Mouse (Mus musculus) kidney, embryonic 16.5 days (tissue): ENCODE data around the gene Arnt2. TPM values are rescaled to one million over a fixed set of nuclear protein-coding genes. Genes with fewer than 3 reads are reported as not detected.

Experiments
- ATAC-seq: fragments of 200-750 bp; cut with Nextera tagmentation; 2 replicates; pipeline ENCODE4 v1.8.0; 2017; ENCODE audit warnings: moderate TSS enrichment; ENCODE audit not compliant: low FRiP score, low TSS enrichment
- H3K27ac ChIP-seq: fragments of 300-500 bp; sonication (generic); 2 replicates; pipeline ENCODE4 v1.5.1; 2014; ENCODE audit warnings: low read length
- H3K27me3 ChIP-seq: fragments of 300-500 bp; sonication (generic); 2 replicates; pipeline ENCODE4 v1.6.1; 2014; ENCODE audit warnings: low read length, control low read depth, mixed read lengths; ENCODE audit not compliant: insufficient read depth
- H3K36me3 ChIP-seq: fragments of 300-500 bp; sonication (generic); 2 replicates; pipeline ENCODE4 v1.6.1; 2014; ENCODE audit warnings: low read length, control low read depth, mixed read lengths; ENCODE audit not compliant: insufficient read depth
- H3K4me1 ChIP-seq: fragments of 300-500 bp; sonication (generic); 2 replicates; pipeline ENCODE4 v1.6.1; 2014; ENCODE audit warnings: low read length, control low read depth, mixed read lengths; ENCODE audit not compliant: insufficient read depth
- H3K4me2 ChIP-seq: fragments of 300-500 bp; sonication (generic); replicated peaks from 2 replicates; pipeline ENCODE4 v1.6.1; 2014; ENCODE audit warnings: low read depth, low read length
- H3K4me3 ChIP-seq: fragments of 300-500 bp; sonication (generic); 2 replicates; pipeline ENCODE4 v1.5.1; 2014; ENCODE audit warnings: mild to moderate bottlenecking, low read length
- H3K9ac ChIP-seq: fragments of 300-500 bp; sonication (generic); replicated peaks from 2 replicates; pipeline ENCODE4 v1.6.1; 2014; ENCODE audit warnings: low read length
- H3K9me3 ChIP-seq: fragments of 300-500 bp; sonication (generic); 2 replicates; pipeline ENCODE4 v1.6.1; 2016; ENCODE audit warnings: low read length, control low read depth
- WGBS: fragments of 180-500 bp; shearing (Covaris S2); extraction: QIAGEN DNeasy Blood & Tissue Kit; methylation state at CpG from one replicate; pipeline ENCODE4 v1.1.7; 2014; 5-methylcytosine and 5-hydroxymethylcytosine counted together
- polyA plus RNA-seq: library from polyadenylated mRNA; unstranded; fragments of >200 nt; fragmentation: Nextera tagmentation; extraction: Ambion mirVana; gene quantifications from 2 replicates; pipeline ENCODE4 v1.2.1, GENCODE M21; 2015

Arnt2 gene
- polyA plus RNA-seq, 1 experiment from 2014 or later, result 10.8 TPM

DNA sequence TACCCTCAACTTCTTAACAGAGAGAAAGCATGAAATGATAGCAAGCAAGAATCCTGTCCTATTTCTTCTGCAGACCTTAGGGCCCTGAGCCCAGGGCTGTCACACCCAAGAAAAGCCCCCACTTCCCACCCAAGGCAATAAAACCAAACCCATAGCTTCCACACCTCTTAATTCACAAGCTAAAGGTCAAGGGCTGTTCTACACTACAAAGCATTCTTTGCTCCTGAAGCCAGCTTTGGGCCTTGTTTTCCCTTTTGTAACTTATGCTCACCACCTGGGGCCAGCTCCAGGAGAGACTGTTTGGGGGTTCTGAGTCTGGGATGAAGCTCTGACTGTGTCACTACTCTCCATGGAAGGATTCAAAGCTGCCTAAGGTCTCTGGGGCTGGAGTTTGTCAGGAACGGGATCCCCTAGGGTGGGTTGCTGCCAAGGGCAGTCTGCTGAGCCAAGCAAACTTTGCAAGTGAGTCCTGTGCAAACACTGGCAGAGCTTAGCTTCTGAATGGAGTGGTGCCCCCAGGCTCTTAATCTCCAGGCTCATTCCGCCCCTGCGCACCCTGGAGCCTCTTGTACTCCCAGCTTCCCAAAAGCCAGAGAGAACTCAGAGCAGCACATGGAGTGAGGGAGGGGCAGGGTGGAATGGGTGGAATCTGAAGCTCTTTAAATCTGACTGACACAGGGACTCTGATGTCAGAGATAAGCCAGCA is 161.9 kb downstream of the Arnt2 start:
- H3K9me3 ChIP-seq, result no peaks in the 10 kb centered on the region
- H3K4me1 ChIP-seq, result peaks cover 20% of the 10 kb centered on the region
- no peak overlapping the region for H3K9ac ChIP-seq
- no peaks in the 10 kb centered on the region for H3K36me3 ChIP-seq
- H3K4me2 ChIP-seq, result no peak overlapping the region
- no peak overlapping the region for H3K4me3 ChIP-seq
- 49% methylated on average over 3 of the region's 3 CpGs for WGBS
- H3K27ac ChIP-seq, result peak overlapping the region; percentile 66
- H3K27me3 ChIP-seq, result no peaks in the 10 kb centered on the region
- ATAC-seq, result no peak

GRCm38 (mm10) chr7:84246878-84247277 is 163.1 kb downstream of the Arnt2 start:
- 81% methylated on average over 5 of the region's 5 CpGs for WGBS

DNA sequence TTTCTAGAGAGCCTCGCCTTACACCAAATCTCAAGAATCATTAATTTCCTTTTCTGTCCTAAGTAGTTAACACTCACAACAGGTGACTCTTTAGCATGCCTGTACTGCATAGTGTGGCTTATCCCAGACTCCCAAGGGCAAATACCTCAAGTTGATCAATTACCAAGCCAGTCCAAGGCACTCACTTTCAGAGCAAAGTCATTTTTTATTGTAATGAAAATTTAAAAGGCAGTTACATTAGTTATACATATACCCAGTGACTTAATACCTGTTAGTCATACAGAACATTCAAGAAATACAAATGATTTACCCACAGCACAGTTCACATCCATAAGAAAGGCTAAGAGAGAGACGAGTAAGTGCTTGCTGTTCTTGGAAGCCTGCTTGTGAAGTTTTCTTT is 163.9 kb downstream of the Arnt2 start:
- 41% methylated on average over 2 of the region's 2 CpGs for WGBS
- Histone ChIP-seq H3K9me3 (no peaks in the 10 kb centered on the region), H3K4me3 (no peak overlapping the region), H3K4me1 (peaks cover 20% of the 10 kb centered on the region), H3K4me2 (no peak overlapping the region), H3K27ac (peak overlapping the region; percentile 81), H3K36me3 (no peaks in the 10 kb centered on the region), H3K9ac (no peak overlapping the region), H3K27me3 (no peaks in the 10 kb centered on the region)
- peak; percentile 90 for ATAC-seq

More at GRCm38 (mm10) chr7:84246878-84247277, 163.1 kb downstream of the Arnt2 start:
- Histone ChIP-seq H3K4me1 (peaks cover 20% of the 10 kb centered on the region), H3K27ac (peak overlapping the region; percentile 81), H3K4me3 (no peak overlapping the region), H3K27me3 (no peaks in the 10 kb centered on the region), H3K4me2 (no peak overlapping the region), H3K9ac (no peak overlapping the region), H3K9me3 (no peaks in the 10 kb centered on the region), H3K36me3 (no peaks in the 10 kb centered on the region)
- ATAC-seq, result no peak

DNA sequence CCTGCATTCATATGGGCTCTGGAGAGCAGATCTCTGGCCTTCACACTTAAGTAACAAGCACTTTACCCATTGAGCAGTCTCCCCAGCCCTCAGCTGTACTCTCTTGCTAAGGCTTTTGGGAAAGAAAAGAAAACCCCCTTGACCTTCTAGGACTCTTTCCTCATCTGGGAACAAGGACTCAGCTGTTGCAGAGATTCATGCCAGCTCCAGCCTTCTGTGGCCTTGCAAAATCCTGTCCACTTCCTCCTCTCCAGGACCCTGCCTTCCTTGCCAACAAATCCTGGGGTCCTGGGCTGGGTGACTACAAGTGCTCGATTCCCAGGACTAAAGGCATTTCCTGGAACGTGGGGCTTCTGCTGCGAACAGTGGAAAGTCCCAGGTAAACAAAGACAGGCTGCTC is 169.6 kb downstream of the Arnt2 start:
- H3K4me1 ChIP-seq, result peaks cover 6% of the 10 kb centered on the region; the same call in 1 of the 2 replicates
- no peak overlapping the region for H3K4me2 ChIP-seq
- H3K4me3 ChIP-seq, result no peak overlapping the region
- no peaks in the 10 kb centered on the region for H3K36me3 ChIP-seq
- no peaks in the 10 kb centered on the region for H3K9me3 ChIP-seq
- no peak for ATAC-seq
- no peak overlapping the region for H3K9ac ChIP-seq
- no peaks in the 10 kb centered on the region for H3K27me3 ChIP-seq
- 68% methylated on average over 3 of the region's 3 CpGs for WGBS
- no peak overlapping the region for H3K27ac ChIP-seq

DNA sequence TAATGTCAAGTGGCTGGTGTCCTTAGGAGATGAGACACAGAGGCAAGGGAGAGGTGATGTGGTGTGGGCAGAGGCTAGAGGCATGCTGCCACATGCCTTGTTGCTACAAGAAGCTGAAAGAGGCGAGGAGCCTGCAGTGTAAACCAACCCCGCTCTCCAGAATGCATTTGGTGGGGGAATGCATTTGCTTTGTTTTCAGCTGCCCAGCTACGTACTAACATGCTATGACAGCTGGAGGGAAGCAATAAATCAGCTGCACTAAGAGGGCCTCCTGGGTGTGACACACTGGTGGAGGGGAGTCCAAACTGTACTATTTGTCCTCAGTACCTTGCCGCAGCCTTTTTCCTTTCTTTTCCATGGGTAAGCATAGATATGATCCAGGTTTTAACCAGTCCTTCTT is 172.3 kb downstream of the Arnt2 start:
- no peak overlapping the region for H3K9ac ChIP-seq
- WGBS, result 27% methylated on average over 4 of the region's 4 CpGs
- H3K36me3 ChIP-seq, result no peaks in the 10 kb centered on the region
- no peaks in the 10 kb centered on the region for H3K9me3 ChIP-seq
- ATAC-seq, result no peak
- H3K27me3 ChIP-seq, result no peaks in the 10 kb centered on the region
- no peak overlapping the region for H3K4me3 ChIP-seq
- H3K4me1 ChIP-seq, result peaks cover 6% of the 10 kb centered on the region; the same call in 1 of the 2 replicates
- no peak overlapping the region for H3K4me2 ChIP-seq
- no peak overlapping the region; the same call in 1 of the 2 replicates for H3K27ac ChIP-seq

DNA sequence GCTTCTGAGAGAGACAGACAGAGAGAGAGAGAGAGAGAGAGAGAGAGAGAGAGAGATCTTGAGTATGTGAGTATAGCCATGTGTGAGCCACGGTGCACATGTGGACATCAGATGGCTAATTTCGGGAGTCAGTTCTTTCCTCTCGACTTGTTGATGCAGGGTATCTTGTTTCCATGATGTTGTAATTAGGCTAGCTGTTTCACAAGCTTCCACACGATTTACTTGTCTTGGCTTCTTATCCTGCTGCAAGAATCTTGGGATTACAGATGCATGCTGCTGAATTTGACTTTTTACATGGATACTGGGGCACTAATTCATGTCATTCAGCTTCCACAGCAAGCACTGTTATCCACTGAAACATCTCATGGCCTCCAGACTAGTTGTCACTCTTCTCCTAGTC is 178.6 kb downstream of the Arnt2 start:
- Histone ChIP-seq H3K36me3 (no peaks in the 10 kb centered on the region), H3K4me1 (no peaks in the 10 kb centered on the region), H3K27me3 (no peaks in the 10 kb centered on the region), H3K27ac (no peak overlapping the region), H3K9ac (no peak overlapping the region), H3K4me3 (no peak overlapping the region), H3K9me3 (no peaks in the 10 kb centered on the region), H3K4me2 (no peak overlapping the region)
- no peak for ATAC-seq
- 46% methylated on average over 4 of the region's 4 CpGs for WGBS

- Histone ChIP-seq H3K27me3 (no peaks in the 10 kb centered on the region), H3K9ac (no peak overlapping the region), H3K9me3 (no peaks in the 10 kb centered on the region), H3K4me3 (no peak overlapping the region), H3K4me1 (no peaks in the 10 kb centered on the region), H3K27ac (no peak overlapping the region), H3K4me2 (no peak overlapping the region), H3K36me3 (no peaks in the 10 kb centered on the region)
- WGBS, result 78% methylated on average over 1 of the region's 1 CpGs
- ATAC-seq, result no peak
Measured at GRCm38 (mm10) chr7:84227652-84228051, 182.3 kb downstream of the Arnt2 start.

DNA sequence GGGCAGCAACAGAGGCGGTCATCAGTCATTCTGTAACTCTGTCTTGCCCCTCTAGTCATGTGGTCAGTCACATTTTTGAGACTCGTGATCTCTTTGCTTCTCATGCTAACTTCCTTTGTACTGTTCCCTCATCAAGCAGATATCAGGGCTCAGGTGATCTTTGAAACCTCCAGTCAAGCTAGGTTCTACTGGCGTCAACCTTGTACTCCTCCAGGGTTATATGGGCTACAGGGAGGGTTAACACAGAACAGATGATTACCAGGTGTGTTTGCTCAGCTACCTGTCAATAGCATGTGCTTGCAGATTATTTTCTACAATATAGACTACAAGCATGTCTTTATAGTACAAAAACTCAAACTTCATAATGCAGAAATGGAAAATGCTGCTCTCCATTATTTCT is 183.1 kb downstream of the Arnt2 start:
- Histone ChIP-seq H3K9ac (no peak overlapping the region), H3K36me3 (no peaks in the 10 kb centered on the region), H3K4me3 (no peak overlapping the region), H3K27me3 (no peaks in the 10 kb centered on the region), H3K4me1 (no peaks in the 10 kb centered on the region), H3K4me2 (no peak overlapping the region), H3K9me3 (no peaks in the 10 kb centered on the region), H3K27ac (no peak overlapping the region)
- no peak for ATAC-seq
- WGBS, result 76% methylated on average over 3 of the region's 3 CpGs

DNA sequence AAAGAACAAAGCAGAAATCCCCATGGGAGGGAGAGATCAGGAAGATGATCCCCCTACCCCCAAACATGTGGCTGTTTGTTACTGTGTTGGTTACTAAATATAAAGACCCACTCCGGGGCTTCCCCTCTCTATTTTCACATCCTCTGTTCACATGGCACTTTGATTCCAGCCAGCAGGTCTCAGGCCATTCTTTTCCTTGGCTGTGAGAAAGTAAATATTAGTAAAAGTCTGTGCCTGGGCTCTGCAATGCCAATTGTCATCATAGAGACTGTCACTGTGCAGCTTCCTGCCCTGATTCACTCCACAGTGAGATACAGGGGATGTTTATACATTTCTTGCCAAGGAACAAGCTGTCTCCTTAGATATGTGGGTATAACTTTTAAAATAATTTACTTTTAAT is 197.9 kb downstream of the Arnt2 start:
- Histone ChIP-seq H3K4me1 (peaks cover 6% of the 10 kb centered on the region; the same call in 1 of the 2 replicates), H3K27me3 (no peaks in the 10 kb centered on the region), H3K27ac (no peak overlapping the region), H3K4me3 (no peak overlapping the region), H3K9me3 (no peaks in the 10 kb centered on the region), H3K36me3 (no peaks in the 10 kb centered on the region), H3K9ac (no peak overlapping the region), H3K4me2 (no peak overlapping the region)
- ATAC-seq, result no peak
- WGBS, result 38% methylated on average over 1 of the region's 1 CpGs

DNA sequence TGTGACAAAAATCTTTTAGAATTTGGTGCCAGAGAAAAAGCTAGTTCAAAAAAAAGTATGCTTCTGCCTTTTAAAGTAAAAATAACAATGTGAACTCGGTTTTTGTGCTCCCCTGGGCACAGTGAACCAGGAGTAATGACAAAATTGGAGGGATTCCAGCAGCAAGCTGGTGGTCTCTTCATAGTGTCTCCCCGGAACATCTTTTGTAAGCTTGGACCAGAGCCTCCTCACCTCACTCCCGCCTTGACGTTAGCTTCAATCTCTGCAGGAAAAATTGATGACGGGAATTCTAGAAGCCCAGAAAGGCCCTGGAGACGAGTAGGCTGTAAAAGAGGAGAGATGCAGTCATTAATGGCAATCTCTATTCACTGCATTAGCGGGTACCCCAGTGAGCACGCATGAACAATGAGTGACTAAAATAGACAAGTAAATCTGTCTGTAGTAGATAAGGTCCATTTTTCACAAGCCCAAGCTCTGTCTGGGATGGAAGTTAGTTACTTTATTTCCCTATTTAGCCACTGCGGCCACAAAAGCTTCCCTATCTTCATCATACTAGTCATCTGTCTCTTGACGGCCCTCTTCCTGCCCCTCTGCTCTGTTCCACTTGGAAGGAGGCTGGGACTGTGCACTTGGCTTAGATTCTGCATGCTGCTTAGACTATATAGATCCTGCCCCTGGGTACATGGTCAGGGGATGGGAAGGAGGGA is 199.2 kb downstream of the Arnt2 start:
- Histone ChIP-seq H3K4me3 (no peak overlapping the region), H3K9me3 (no peaks in the 10 kb centered on the region), H3K36me3 (no peaks in the 10 kb centered on the region), H3K27ac (no peak overlapping the region), H3K27me3 (no peaks in the 10 kb centered on the region), H3K9ac (no peak overlapping the region), H3K4me2 (no peak overlapping the region), H3K4me1 (peaks cover 6% of the 10 kb centered on the region; the same call in 1 of the 2 replicates)
- 58% methylated on average over 10 of the region's 10 CpGs for WGBS
- ATAC-seq, result no peak
